Mouse (Mus musculus): ENCODE measurements around the gene Mettl2.

Mettl2 gene

DNA sequence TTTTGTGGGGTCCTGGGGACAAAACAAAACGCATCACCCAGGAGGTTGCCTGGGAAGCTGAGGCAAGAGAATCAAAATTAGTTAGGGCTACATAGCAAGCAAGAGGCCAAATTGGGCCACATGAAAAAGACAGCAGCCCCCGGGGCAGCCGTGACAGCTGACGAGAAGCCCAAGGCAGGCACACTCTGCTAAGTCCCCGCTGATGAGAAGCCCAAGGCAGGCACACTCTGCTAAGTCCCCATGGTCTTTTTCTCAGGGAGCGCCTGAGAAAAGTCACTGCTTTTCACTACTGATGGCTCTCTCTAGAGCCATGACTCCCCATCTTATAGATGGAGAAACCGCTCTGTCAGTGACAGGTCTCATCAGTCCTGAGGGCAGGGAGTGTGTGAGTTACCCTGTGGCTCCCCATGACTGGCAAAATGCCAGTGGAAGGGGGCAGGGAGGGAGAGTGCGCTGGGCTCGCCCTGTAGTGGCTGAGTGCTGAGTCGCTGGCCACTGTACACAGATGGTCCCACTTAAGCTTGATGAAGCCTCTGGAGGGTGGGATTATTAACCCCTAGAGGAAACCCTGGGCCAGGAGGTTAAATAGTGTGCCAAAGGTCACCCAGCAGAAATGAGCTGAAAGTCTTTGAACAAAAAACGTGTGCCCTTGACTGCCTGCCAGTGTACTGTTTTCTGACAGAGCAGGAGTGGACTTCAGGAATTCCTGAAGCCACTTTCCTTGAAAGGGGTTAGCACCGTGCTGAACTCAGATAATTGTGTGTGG, 27.0 kb downstream of the Mettl2 start:
- DNase-seq (ENCODE audit: low read depth, low spot score), result no peak

GRCm38 (mm10) chr11:105155915-105156314, 29.7 kb downstream of the Mettl2 start:
- no peak for DNase-seq (ENCODE audit: low read depth, low spot score)

DNA sequence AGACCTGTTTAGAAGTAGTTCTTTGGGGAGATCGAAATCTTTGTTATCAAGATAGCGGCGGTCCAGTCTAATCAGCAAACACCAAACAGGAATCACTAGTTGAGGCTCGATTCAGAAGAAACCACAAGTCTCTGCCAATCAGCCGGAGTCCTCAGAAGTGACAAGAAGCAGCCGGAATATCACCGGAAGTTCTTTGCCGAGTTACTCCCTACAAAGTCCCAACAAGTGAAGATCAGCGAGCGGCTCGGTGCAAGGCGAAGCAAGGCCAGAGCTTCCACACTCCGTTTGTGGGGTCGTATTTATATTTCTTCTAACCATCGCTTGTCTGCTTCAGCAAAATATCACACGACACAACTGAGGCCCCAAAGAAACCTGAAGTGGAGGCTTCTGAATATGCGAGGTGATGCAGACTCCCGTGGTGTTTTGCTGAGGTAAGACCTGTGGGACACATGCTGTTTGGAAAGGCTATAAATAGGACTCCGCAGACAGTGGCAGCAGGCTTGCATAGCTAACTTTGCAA, 30.6 kb downstream of the Mettl2 start:
- no peak for DNase-seq (ENCODE audit: low read depth, low spot score)

GRCm38 (mm10) chr11:105158047-105158446, 31.8 kb downstream of the Mettl2 start:
- no peak for DNase-seq (ENCODE audit: low read depth, low spot score)

DNA sequence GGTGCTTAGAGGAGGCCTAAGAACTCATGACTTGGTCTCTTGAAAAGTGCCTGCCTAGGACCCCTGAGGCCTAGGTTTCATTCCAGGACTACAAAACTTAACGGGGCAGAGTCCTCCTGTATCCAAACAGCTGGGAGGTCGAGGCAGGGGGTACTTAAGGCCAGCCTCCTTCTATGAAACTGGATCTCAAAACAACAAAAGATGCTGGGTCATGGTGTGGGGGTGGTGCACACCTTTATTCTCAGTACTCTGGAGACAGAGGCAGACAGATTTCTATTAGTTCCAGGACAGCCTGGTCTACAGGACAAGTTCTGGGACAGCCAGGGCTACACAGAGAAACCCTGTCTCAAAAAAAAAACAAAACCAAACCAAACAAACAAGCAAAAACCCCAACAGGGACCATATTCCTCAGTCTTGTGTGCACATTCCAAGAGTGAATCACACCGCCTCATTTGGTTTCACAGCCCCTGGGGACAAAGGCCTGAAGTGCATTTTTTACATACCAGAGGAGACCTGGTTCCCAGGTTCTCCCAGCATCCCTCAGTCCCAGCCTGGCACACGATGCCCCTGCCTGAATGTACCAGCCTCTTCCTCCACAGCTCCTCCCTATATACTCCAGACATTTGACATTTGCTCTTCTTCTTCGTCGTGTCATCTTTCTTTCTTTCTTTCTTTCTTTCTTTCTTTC, 33.6 kb downstream of the Mettl2 start:
- DNase-seq (ENCODE audit: low read depth, low spot score), result no peak

- no peak for DNase-seq (ENCODE audit: low read depth, low spot score)
Observed at GRCm38 (mm10) chr11:105161411-105161810, 35.2 kb downstream of the Mettl2 start.

- no peak for DNase-seq (ENCODE audit: low read depth, low spot score)
Observed at GRCm38 (mm10) chr11:105164516-105165510, 38.6 kb downstream of the Mettl2 start.

GRCm38 (mm10) chr11:105166780-105167179, 40.6 kb downstream of the Mettl2 start:
- no peak for DNase-seq (ENCODE audit: low read depth, low spot score)

DNA sequence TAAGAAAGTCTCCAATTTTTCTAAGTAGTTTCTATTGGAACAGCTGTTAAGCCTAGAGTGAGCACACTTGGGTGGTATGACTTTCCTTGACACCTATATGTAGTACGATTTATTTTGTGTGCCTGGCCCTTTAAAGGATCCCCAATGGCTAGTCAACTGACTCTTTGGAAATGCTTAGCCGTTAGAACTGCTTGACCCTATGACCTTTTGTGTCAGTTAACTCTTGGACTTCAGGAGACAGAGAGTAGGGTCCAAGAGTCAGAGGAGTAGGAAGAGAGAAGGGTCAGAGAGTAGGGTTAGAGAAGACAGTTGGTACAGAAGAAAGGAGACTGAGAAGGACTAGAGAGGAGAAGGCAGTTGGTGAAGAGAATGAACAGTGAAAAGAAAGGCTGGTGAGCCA, 52.3 kb downstream of the Mettl2 start, which contains the start of gene Tlk2:
TSS of gene Tlk2 (plus strand) at position 292 of the 400 bp plus-strand sequence.
- no peak for DNase-seq (ENCODE audit: low read depth, low spot score)

GRCm38 (mm10) chr11:105179523-105179922, 53.3 kb downstream of the Mettl2 start:
- no peak for DNase-seq (ENCODE audit: low read depth, low spot score)

GRCm38 (mm10) chr11:105180471-105181091, 54.4 kb downstream of the Mettl2 start:
- no peak for DNase-seq (ENCODE audit: low read depth, low spot score)

DNA sequence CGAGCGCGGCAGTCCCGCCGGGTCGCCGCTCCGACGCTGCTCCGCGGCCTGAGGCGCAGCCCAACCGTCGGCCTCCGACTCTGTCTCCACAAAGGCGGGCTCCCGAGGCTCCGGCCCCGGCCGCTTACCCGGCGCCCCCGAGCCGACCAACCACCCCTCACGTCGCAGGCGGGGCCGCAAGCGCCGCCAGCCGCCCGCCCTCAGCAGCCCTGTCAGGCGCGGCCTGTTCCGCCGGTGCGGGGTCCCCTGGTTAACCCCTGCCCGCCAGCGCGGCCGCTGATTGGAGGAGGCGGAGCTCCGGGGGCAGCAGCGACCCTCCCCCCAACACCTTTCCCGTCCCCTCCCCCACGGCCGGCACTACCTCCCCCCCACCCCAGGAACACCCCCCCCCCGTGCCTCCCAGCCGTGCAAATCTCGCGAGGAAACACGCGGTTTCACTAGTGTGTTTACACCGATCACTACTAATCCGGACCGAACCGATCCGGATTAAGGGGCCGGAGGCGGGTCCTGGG, 55.0 kb downstream of the Mettl2 start:
- DNase-seq (ENCODE audit: low read depth, low spot score), result peak; percentile 84

- DNase-seq (ENCODE audit: low read depth, low spot score), result no peak
Observed at GRCm38 (mm10) chr11:105181689-105182460, 55.6 kb downstream of the Mettl2 start.

DNA sequence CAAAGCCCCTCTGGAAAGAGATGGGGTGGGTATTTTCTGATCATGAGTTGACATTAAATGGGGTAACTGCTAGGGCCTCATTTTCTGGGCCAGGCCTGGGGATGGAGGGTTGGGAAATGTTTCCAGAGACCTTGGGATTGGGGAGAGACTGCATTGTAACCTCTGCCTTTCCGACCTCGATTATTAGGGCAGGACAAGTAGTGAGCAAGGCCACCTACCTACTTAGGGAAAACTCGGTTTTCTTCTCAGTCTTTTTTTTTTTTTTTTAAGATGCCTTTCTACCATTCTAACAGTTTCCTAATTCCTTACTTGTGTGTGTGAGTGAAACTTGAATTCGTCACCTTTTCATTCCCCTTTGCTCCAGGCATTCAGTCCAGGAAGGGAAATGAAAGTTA, 56.2 kb downstream of the Mettl2 start:
- DNase-seq (ENCODE audit: low read depth, low spot score), result no peak

GRCm38 (mm10) chr11:105184678-105185077, 58.5 kb downstream of the Mettl2 start:
- DNase-seq (ENCODE audit: low read depth, low spot score), result no peak
